Mouse (Mus musculus) liver, postnatal 0 days (tissue): ENCODE results near the gene Myrf.

ENCODE experiments used
- CTCF ChIP-seq: sonication (generic); IDR thresholded peaks from 2 replicates; pipeline ENCODE4 v1.5.1; 2016; ENCODE audit warnings: antibody characterized with exemption, low read depth
- EP300 ChIP-seq: IDR thresholded peaks from 2 replicates; pipeline ENCODE4 v1.6.1; 2016; ENCODE audit warnings: antibody characterized with exemption, low read depth, mild to moderate bottlenecking

DNA sequence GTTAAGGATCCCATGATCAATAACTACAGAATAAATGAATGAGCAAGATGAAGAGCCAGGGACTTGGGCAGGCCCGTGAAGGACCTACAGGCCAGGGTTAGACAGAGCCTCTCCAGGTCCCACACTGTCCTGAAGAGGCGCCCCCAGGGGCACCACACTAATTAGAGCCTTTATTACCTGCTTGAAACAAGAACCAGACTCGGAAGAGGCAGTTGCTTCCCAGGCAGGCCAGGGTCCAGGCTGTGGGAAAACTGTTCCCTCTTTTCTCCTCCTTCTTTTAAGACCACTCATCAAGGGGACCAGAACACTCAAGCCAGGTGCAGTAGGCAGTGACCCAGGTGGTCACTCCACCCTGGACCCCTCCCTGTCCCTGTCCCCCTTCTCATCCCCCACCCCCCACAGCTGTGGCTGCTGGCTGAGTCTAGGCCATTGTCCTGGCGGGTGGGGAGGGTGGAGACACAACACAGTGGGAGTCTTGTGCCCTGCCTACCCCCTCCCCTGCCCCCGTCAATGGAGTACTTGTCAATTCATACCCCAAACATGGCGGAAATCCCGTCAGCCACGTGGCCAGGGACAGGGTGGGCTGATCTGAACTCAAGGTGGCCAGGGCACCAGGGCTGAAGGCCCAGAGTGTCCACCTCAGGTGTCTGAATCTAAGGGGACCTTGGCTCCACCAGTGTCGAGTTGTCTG lies 8.1 kb downstream of the Myrf start:
- no peak for TF ChIP-seq CTCF
- no peak for TF ChIP-seq EP300
